Mouse (Mus musculus): ENCODE measurements at regions not wholly inside any gene's neighbourhood (a gene's known extent, or its start where the extent isn't known, plus 50 kb on each side); places are given as distances from the start of the nearest gene placed in this dataset.

- TF ChIP-seq CTCF (IDR thresholded peaks at IDR 0.05; ENCODE audit: low read depth, low read length) (no peak), POLR2A (IDR thresholded peaks at IDR 0.05; ENCODE audit: insufficient read depth, low read length) (no peak), EP300 (IDR thresholded peaks at IDR 0.05; ENCODE audit: insufficient read depth, low read depth, low read length) (no peak)
Observed at GRCm38 (mm10) chr15:63603100-63603714, 241.8 kb downstream of the Gsdmc2 start.
